Mouse (Mus musculus) cerebellum, adult 2 months (tissue): Measurements from ENCODE around the gene Hist2h2ac. TPM values are rescaled to one million over a fixed set of nuclear protein-coding genes. Genes with fewer than 3 reads are reported as not detected.
"Not testable (repeated sequence)": the region's sequence is repeated elsewhere in the genome, so short reads cannot be mapped to it uniquely, and the experiment has no call there.

ENCODE experiments used
- DNase-seq, 2 experiments: peaks; one replicate each; pipeline ENCODE4 v3.0.0; 2021
- H3K27ac ChIP-seq: fragments of 200-500 bp; 2 replicates; pipeline ENCODE4 v1.5.1; 2012; ENCODE audit warnings: low read length, control low read depth, inconsistent platforms; ENCODE audit not compliant: insufficient read depth
- H3K27me3 ChIP-seq: fragments of 200-500 bp; 2 replicates; pipeline ENCODE4 v1.6.1; 2012; ENCODE audit warnings: inconsistent platforms, mild to moderate bottlenecking, low read length, moderate library complexity; ENCODE audit not compliant: control insufficient read depth, insufficient read depth
- H3K4me1 ChIP-seq: fragments of 200-500 bp; 2 replicates; pipeline ENCODE4 v1.6.1; 2011; ENCODE audit warnings: low read length; ENCODE audit not compliant: control insufficient read depth, insufficient read depth
- H3K4me3 ChIP-seq: fragments of 200-500 bp; replicated peaks from 2 replicates; pipeline ENCODE3; 2011; ENCODE audit warnings: mild to moderate bottlenecking, low read depth, low read length, control low read depth; ENCODE audit not compliant: insufficient read depth
- CTCF ChIP-seq: fragments of 200-500 bp; IDR thresholded peaks from 2 replicates; pipeline ENCODE4 v1.5.1; 2011; ENCODE audit warnings: low read depth, mild to moderate bottlenecking, control low read depth, low read length, moderate library complexity, borderline replicate concordance; ENCODE audit not compliant: insufficient read depth
- POLR2A ChIP-seq: fragments of 200-500 bp; IDR thresholded peaks from 2 replicates; pipeline ENCODE4 v1.6.1; 2011; ENCODE audit warnings: low read length, control low read depth, borderline replicate concordance; ENCODE audit not compliant: insufficient read depth
- WGBS: fragments of 180-500 bp; shearing (Covaris S2); methylation state at CpG from one replicate; pipeline ENCODE4 v1.1.7; 2018; 5-methylcytosine and 5-hydroxymethylcytosine counted together
- polyA plus RNA-seq: library from polyadenylated mRNA; depleted of rRNA; stranded (reverse); fragments of >200 nt; gene quantifications from 2 replicates; pipeline ENCODE4 v1.2.3, GENCODE M21; 2012; rRNA removed

Hist2h2ac gene
- polyA plus RNA-seq, result 2.2 and 4.8 TPM in 2 replicates

DNA sequence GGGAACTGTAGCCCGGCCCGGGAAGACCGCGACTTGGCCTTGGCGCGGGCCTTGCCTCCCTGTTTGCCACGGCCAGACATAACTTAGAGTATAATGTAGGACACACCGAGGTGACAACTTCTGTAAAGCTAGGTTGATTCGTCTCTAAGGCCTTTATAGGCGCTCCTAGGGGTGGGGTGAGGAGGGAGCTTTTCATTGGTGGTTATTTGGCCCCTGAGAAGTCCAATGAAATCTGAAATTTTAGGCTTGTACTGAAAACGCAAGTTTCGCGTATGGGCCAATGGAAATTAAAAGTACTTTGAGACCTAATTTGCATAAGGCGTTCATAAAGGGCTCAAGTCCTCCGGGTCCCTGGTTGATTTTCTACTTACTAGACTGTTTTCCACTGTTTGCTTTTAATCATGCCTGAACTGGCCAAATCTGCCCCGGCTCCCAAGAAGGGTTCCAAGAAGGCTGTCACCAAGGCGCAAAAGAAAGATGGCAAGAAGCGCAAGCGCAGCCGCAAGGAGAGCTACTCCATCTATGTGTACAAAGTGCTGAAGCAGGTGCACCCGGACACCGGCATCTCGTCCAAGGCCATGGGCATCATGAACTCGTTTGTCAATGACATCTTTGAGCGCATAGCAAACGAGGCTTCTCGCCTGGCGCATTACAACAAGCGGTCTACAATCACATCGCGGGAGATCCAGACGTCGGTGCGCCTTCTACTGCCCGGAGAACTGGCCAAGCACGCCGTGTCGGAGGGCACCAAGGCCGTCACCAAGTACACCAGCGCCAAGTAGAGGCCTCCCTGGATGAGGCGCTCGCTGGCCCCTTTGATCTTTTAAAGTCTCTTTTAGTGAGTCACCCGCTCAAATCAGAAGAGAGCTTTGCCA lies at the start of gene Hist2h2ac, which contains the start of gene Hist2h2be:
Hist2h2ac (minus strand) TSS at position 116 of the 875 bp plus-strand sequence.
Hist2h2be (plus strand) TSS at position 355 of the 875 bp plus-strand sequence.
- DNase-seq, result peak; percentile 88 to 94
- H3K4me3 ChIP-seq, result peak within 1 kb of the TSS; percentile 77
- no peaks in the 10 kb centered on the region for H3K27me3 ChIP-seq
- H3K4me1 ChIP-seq, result peaks cover 12% of the 10 kb centered on the region; the same call in 1 of the 2 replicates
- H3K27ac ChIP-seq, result peak within 1 kb of the TSS; percentile 87
- under 1% methylated on average over 43 of the region's 43 CpGs for WGBS
- TF ChIP-seq POLR2A, result peak; percentile 92; the same call in 1 of the 2 replicates
- TF ChIP-seq CTCF, result no peak

GRCm38 (mm10) chr3:96269511-96270474 lies 49.1 kb upstream of the Hist2h2ac start, which contains the start of gene Hist2h2bb:
TSS of gene Hist2h2bb (plus strand) at chr3:96269752.
- peak; percentile 95 to 98 for DNase-seq
- Histone ChIP-seq H3K4me1 (peaks cover 4% of the 10 kb centered on the region; the same call in 1 of the 2 replicates), H3K4me3 (peak within 1 kb of the TSS; percentile 70), H3K27me3 (no peaks in the 10 kb centered on the region), H3K27ac (peak within 1 kb of the TSS; percentile 93)
- TF ChIP-seq POLR2A, result peak; percentile 100
- TF ChIP-seq CTCF, result no peak
- under 1% methylated on average over 45 of the region's 45 CpGs for WGBS

GRCm38 (mm10) chr3:96268776-96269378 lies 48.2 kb upstream of the Hist2h2ac start:
- DNase-seq, result peak in 1 of 2 experiments; percentile 63
- not testable (repeated sequence) for H3K27me3 ChIP-seq, H3K4me1 ChIP-seq
- WGBS, result under 1% methylated on average over 17 of the region's 44 CpGs
- Histone ChIP-seq H3K4me3 (peak overlapping the region; percentile 56), H3K27ac (peak overlapping the region; percentile 93)

DNA sequence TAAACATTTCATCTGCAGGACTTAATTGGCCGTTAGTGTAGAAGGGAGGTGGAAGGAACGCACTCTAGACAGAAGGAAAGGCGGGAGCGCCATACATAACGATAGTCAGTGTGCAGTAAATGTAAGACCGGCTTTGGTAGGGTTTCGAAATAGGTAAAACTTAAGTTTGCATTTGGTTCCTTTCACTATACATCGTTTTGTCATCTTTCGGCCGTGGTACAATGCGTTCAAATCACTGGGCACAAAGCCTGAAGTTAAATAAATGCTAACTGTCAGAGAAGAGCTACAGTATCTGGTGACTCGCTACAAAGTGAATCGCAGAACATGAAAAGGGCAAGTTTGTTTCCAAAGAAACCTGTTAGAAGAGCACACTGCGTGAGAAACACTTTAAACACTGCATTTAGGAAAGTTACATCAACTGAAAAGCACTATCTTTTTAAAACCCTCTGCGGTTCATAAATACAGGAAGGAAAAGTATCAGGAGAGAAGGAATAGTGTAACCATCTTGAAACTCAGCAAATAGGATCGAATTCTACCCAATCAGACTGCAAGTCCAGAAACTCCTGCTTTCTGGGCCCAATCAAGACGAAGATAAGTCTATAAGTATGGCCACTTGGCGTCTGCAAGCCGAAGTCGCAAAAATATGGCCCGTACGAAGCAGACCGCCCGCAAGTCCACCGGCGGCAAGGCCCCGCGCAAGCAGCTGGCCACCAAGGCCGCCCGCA lies 47.5 kb upstream of the Hist2h2ac start, which contains the start of gene Hist2h3b:
Hist2h3b (plus strand) TSS at position 604 of the 725 bp plus-strand sequence.
- Histone ChIP-seq H3K4me1 (peaks cover 6% of the 10 kb centered on the region; the same call in 1 of the 2 replicates), H3K27me3 (no peaks in the 10 kb centered on the region), H3K27ac (peak within 1 kb of the TSS; percentile 93), H3K4me3 (peak within 1 kb of the TSS; percentile 70)
- WGBS, result 13% methylated on average over 30 of the region's 30 CpGs
- DNase-seq, result peak; percentile 87 to 89
- TF ChIP-seq POLR2A (peak; percentile 89), CTCF (no peak)

DNA sequence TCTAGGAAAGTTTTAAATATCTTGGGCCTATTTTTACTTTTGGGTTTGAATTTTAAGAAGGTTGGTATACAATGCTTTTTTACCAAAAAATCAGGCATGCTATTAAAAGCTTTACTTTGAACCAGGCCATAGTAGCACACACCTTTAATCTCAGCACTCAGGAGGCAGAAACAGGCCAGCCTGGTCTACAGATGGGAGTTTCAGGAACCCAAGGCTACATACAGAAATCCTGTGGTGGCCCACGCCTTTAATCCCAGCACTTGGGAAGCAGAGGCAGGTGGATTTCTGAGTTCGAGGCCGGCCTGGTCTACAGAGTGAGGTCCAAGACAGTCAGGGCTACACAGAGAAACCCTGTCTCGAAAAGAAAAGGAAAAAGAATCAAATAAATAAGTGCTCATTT lies 46.9 kb upstream of the Hist2h2ac start:
- H3K4me1 ChIP-seq, result peaks cover 6% of the 10 kb centered on the region; the same call in 1 of the 2 replicates
- no peak overlapping the region for H3K27ac ChIP-seq
- WGBS, result 80% methylated on average over 4 of the region's 4 CpGs
- no peak for TF ChIP-seq POLR2A
- TF ChIP-seq CTCF, result no peak
- no peak overlapping the region for H3K4me3 ChIP-seq
- DNase-seq, result no peak
- no peaks in the 10 kb centered on the region for H3K27me3 ChIP-seq

DNA sequence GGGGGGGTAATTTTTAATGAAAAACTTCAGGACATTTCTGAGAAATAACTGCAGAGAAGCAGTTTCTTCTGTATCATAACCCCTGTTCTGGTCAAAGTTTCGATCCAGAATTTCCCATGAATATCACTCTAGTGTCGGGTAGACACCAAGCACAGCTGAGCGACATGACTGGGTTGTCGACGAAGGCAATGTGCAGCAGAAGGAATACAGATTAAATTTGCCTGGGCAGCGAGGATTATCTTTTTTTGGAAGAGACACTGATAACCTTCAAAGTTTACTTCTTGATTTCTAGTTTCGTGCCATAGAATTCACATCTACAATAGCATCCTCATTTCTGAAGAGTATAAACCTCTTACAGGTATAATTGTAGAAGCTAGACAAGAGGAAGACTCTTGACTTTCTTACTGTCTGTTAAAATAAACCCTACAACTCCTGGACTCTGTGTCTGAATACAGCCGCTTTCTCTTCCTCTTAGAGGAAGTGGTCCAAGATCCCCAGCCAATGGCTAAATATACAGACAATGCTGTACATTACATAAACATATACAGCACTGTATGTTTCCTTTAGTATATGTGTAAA lies 45.5 kb upstream of the Hist2h2ac start:
- Histone ChIP-seq H3K4me3 (no peak overlapping the region), H3K27me3 (no peaks in the 10 kb centered on the region), H3K27ac (no peak overlapping the region), H3K4me1 (peaks cover 6% of the 10 kb centered on the region; the same call in 1 of the 2 replicates)
- no peak for TF ChIP-seq CTCF
- TF ChIP-seq POLR2A, result no peak
- DNase-seq, result no peak
- 93% methylated on average over 8 of the region's 8 CpGs for WGBS
